Mouse (Mus musculus) layer of hippocampus, adult 9-10 months (tissue): ENCODE results near the gene Klf11.
"Not testable (repeated sequence)": the region's sequence is repeated elsewhere in the genome, so short reads cannot be mapped to it uniquely, and the experiment has no call there.

Experiments
- DNase-seq: peaks from one replicate; pipeline ENCODE4 v3.0.0; 2022; ENCODE audit warnings: low spot score

The Klf11 gene

GRCm38 (mm10) chr12:24654065-24654862, 3.2 kb downstream of the Klf11 start:
- no peak for DNase-seq

GRCm38 (mm10) chr12:24656436-24656835, 5.4 kb downstream of the Klf11 start:
- DNase-seq: no peak

GRCm38 (mm10) chr12:24658998-24659397, 7.9 kb downstream of the Klf11 start:
- DNase-seq: no peak

- DNase-seq: no peak
Measured at GRCm38 (mm10) chr12:24659923-24660322, 8.8 kb downstream of the Klf11 start.

- DNase-seq: no peak
Measured at GRCm38 (mm10) chr12:24661100-24661499, 10.0 kb downstream of the Klf11 start.

GRCm38 (mm10) chr12:24662131-24662530, 11.1 kb downstream of the Klf11 start:
- DNase-seq: no peak

GRCm38 (mm10) chr12:24680096-24680491, 29.0 kb downstream of the Klf11 start:
- no peak for DNase-seq

GRCm38 (mm10) chr12:24680492-24681285, 29.6 kb downstream of the Klf11 start:
- no peak for DNase-seq

- no peak for DNase-seq
Measured at GRCm38 (mm10) chr12:24681286-24682023, 30.4 kb downstream of the Klf11 start, which contains the start of gene Cys1. Gene Cys1, minus strand, starts transcription at chr12:24681813.

- DNase-seq: peak; percentile 17
Measured at GRCm38 (mm10) chr12:24682563-24682962, 31.5 kb downstream of the Klf11 start.

- no peak for DNase-seq
Measured at GRCm38 (mm10) chr12:24683461-24683860, 32.4 kb downstream of the Klf11 start.

- no peak for DNase-seq
Measured at GRCm38 (mm10) chr12:24686038-24686695, 35.1 kb downstream of the Klf11 start.

- no peak for DNase-seq
Measured at GRCm38 (mm10) chr12:24686696-24687346, 35.7 kb downstream of the Klf11 start.

GRCm38 (mm10) chr12:24690351-24690750, 39.3 kb downstream of the Klf11 start:
- DNase-seq: no peak

- peak; percentile 78 for DNase-seq
Measured at GRCm38 (mm10) chr12:24696500-24697483, 45.7 kb downstream of the Klf11 start.

- no peak for DNase-seq
Measured at GRCm38 (mm10) chr12:24697484-24698204, 46.6 kb downstream of the Klf11 start.

- no peak for DNase-seq
Measured at GRCm38 (mm10) chr12:24698514-24698913, 47.4 kb downstream of the Klf11 start.

- no peak for DNase-seq
Measured at GRCm38 (mm10) chr12:24699578-24699977, 48.5 kb downstream of the Klf11 start.

GRCm38 (mm10) chr12:24701621-24702020, 50.5 kb downstream of the Klf11 start:
- not testable (repeated sequence) for DNase-seq
